Mouse (Mus musculus) kidney, adult 2 months (tissue): ENCODE measurements at regions not wholly inside any gene's neighbourhood (a gene's known extent, or its start where the extent isn't known, plus 50 kb on each side); places are given as distances from the start of the nearest gene placed in this dataset.
"Not testable (repeated sequence)": the region's sequence is repeated elsewhere in the genome, so short reads cannot be mapped to it uniquely, and the experiment has no call there.

Experiments
- DNase-seq: peaks from one replicate; pipeline ENCODE4 v3.0.0; 2021
- H3K27ac ChIP-seq: fragments of 200-500 bp; 2 replicates; pipeline ENCODE4 v1.5.1; 2012; ENCODE audit warnings: low read depth, low read length, control low read depth, inconsistent platforms; ENCODE audit not compliant: insufficient read depth
- H3K27me3 ChIP-seq: fragments of 200-500 bp; replicated peaks from 2 replicates; pipeline ENCODE4 v1.6.1; 2012; ENCODE audit warnings: mild to moderate bottlenecking, moderate library complexity, low read length, inconsistent platforms; ENCODE audit not compliant: control insufficient read depth, insufficient read depth
- H3K36me3 ChIP-seq: fragments of 200-500 bp; 2 replicates; pipeline ENCODE4 v1.6.1; 2012; ENCODE audit warnings: mild to moderate bottlenecking, moderate library complexity, low read length, inconsistent platforms; ENCODE audit not compliant: control insufficient read depth, insufficient read depth
- H3K4me1 ChIP-seq: fragments of 200-500 bp; 2 replicates; pipeline ENCODE4 v1.6.1; 2011; ENCODE audit warnings: low read length; ENCODE audit not compliant: control insufficient read depth, insufficient read depth
- H3K4me3 ChIP-seq: fragments of 200-500 bp; 2 replicates; pipeline ENCODE4 v1.5.1; 2011; ENCODE audit warnings: mild to moderate bottlenecking, low read depth, low read length, control low read depth; ENCODE audit not compliant: insufficient read depth
- CTCF ChIP-seq: fragments of 200-500 bp; conservative IDR thresholded peaks from 2 replicates; pipeline ENCODE4 v1.5.1; 2011; ENCODE audit warnings: low read depth, mild to moderate bottlenecking, control low read depth, low read length, moderate library complexity, mixed read lengths; ENCODE audit not compliant: insufficient read depth, insufficient read length
- POLR2A ChIP-seq: fragments of 200-500 bp; IDR thresholded peaks from one replicate; pipeline ENCODE4 v1.6.1; 2011; ENCODE audit warnings: low read depth, low read length, control low read depth
- WGBS: fragments of 180-500 bp; shearing (Covaris S2); methylation state at CpG from one replicate; pipeline ENCODE4 v1.1.7; 2018; 5-methylcytosine and 5-hydroxymethylcytosine counted together

DNA sequence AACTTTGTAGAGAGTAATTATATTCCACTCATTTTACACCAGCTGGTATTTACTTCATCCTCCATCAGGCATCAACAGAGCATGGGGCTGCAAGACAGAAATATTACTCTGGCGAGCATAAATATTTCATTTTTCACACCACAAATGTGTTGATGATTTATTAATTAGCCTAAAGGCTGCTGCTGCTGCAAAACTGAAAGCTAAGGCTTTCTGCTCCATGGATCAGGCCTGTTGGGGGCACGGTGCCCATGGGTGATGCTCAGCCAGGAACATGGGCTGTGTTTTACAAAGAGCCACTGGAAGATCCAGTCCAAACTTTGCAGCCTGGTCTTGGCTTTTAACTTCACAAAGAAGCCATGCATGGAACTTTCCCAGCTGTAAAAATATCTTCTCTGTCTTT, 167.4 kb downstream of the 4930474N05Rik start:
- WGBS = 52% methylated on average over 2 of the region's 2 CpGs
- no peaks in the 10 kb centered on the region for H3K4me1 ChIP-seq
- TF ChIP-seq CTCF (no peak), POLR2A (no peak)

DNA sequence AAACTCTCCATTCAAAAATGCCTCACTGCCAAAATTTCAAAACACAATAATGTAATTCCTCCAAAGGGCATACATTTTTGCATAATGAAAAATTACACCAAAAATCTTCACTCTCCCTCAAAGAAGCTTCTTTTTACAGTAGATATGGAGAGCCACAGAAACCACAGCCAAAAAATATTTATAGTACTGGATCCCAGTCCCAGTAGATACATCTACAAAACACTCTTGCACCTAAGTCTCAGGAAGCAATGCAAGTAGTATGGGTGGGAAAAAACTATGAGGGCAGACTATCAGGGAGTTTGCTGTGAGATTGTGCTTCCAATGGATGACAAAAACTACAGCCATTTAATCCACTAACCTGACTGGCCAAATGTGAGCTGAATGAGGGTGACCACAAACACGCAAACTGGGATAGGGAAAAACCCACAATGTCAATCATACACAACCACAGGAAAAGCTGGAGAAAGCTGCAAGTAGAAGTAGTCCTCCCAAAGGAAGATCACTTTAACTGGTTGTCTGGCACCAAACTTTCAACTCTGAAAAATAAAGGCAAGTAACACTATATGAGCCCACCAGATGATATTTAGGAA, 189.2 kb downstream of the 4930474N05Rik start:
- Histone ChIP-seq H3K4me1 (no peaks in the 10 kb centered on the region), H3K27ac (no peak overlapping the region), H3K27me3 (no peaks in the 10 kb centered on the region), H3K36me3 (no peaks in the 10 kb centered on the region), H3K4me3 (no peak overlapping the region)
- DNase-seq = no peak
- no peak for TF ChIP-seq CTCF
- 55% methylated on average over 1 of the region's 1 CpGs for whole genome bisulfite sequencing

More for the DNA sequence above, 167.4 kb downstream of the 4930474N05Rik start:
- H3K36me3 ChIP-seq = no peaks in the 10 kb centered on the region
- H3K27ac ChIP-seq = no peak overlapping the region
- no peak overlapping the region for H3K4me3 ChIP-seq
- H3K27me3 ChIP-seq = no peaks in the 10 kb centered on the region
- no peak for DNase-seq

DNA sequence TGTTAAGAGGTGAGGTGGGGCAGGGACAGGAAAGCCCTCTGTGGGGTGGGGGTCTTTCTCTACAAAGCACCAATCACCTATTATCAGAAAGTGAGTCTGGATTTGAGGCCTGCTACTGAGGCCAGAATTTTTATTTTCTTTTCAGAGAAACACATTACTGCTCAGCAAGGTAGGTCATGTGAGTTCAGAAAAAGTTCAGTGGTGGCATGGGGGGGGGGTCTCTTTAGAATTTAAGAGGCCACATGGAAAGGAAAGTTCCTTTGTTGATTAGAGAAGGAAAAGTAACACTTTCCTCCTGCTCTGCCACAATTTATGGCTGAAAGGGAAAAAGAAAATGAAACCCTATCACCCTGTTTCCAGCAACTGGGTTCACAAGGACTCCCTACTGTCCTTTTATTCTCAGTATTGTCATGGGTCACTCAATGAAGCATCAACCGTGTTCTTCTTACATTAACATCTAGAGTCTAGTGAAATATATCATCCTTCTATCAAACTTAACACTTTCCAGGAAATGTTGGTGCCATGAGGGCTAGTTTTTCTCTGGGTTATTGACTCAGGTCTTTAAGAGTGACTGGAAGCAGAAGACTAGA, 194.1 kb downstream of the 4930474N05Rik start:
- Histone ChIP-seq H3K27me3 (no peaks in the 10 kb centered on the region), H3K4me3 (no peak overlapping the region), H3K36me3 (no peaks in the 10 kb centered on the region), H3K4me1 (no peaks in the 10 kb centered on the region), H3K27ac (no peak overlapping the region)
- TF ChIP-seq POLR2A = no peak
- TF ChIP-seq CTCF = no peak
- WGBS = 21% methylated on average over 1 of the region's 1 CpGs
- no peak for DNase-seq

DNA sequence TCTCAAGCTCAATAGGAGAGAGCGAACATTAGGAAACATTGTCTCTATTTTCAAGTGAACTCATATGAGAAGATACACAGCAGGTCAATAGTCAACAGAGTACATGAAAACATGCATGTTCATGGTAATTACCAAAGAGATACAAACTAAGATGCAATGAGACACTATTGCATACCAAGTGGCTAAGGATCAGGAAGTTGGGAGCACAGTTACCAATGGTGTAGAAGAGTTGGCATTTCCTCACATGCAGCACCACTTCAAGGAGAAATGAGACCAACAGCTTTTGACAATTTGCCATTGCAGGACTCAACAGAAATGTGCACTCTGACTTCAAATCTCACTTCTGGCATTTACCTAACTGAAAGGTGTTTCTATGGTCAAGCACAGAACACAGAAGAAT, 215.6 kb downstream of the 4930474N05Rik start:
- no peak for DNase-seq
- Histone ChIP-seq H3K27me3 (no peaks in the 10 kb centered on the region), H3K27ac (no peak overlapping the region), H3K36me3 (no peaks in the 10 kb centered on the region), H3K4me3 (no peak overlapping the region), H3K4me1 (no peaks in the 10 kb centered on the region)
- WGBS = 95% methylated on average over 1 of the region's 1 CpGs
- no peak for TF ChIP-seq CTCF
- no peak for TF ChIP-seq POLR2A

DNA sequence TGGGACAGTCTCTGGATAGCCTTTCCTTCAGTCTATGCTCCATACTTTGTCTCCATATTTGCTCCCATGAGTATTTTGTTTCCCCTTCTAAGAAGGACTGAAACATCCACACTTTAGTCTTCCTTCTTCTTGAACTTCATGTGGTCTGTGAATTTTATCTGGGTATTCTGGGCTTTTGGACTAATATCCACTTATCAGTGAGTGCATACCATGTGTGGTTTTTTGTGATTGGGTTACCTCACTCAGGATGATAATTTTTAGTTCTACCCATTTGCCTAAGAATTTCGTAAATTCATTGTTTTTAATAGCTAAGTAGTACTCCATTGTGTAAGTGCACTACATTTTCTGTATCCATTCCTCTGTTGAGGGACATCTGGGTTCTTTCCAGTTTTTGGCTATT, 220.0 kb downstream of the 4930474N05Rik start:
- H3K27me3 ChIP-seq, H3K36me3 ChIP-seq, H3K4me3 ChIP-seq, DNase-seq, H3K4me1 ChIP-seq, H3K27ac ChIP-seq: not testable (repeated sequence)
- 67% methylated on average over 1 of the region's 1 CpGs for WGBS

DNA sequence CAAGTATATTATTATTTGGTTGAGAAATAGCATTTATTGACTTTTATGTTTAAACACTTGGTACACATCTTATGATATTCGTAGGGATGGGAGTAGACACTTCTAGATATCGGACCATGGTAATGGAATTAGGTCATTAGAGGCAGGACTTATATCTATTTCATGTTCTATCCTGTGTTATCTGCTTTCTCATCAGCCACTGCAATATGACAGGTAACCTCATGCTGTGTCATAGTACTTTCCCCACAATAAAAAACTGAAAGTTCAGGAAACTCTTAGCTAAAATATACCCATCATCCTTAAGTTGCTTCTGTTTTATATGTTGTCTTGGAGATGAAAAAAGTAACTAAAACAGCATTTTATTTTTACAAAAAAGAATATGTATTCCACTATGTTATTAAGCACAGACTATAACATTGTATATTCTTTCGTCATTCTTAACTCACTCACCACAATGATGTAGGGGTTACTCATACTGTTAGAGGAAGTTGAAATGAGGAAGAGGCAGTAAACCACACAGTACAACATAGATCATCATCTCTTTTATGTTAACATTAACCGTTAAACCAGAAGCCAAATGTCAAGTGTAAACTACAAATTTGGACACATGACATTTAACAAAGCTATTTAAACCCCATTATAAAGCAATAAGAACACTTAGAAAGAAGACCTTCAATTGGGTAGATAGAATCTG, 221.8 kb downstream of the 4930474N05Rik start:
- Histone ChIP-seq H3K4me1 (no peaks in the 10 kb centered on the region), H3K27me3 (no peaks in the 10 kb centered on the region), H3K4me3 (no peak overlapping the region), H3K27ac (no peak overlapping the region), H3K36me3 (no peaks in the 10 kb centered on the region)
- 73% methylated on average over 4 of the region's 4 CpGs for WGBS
- peak; percentile 6 for DNase-seq
- TF ChIP-seq POLR2A (no peak), CTCF (no peak)

DNA sequence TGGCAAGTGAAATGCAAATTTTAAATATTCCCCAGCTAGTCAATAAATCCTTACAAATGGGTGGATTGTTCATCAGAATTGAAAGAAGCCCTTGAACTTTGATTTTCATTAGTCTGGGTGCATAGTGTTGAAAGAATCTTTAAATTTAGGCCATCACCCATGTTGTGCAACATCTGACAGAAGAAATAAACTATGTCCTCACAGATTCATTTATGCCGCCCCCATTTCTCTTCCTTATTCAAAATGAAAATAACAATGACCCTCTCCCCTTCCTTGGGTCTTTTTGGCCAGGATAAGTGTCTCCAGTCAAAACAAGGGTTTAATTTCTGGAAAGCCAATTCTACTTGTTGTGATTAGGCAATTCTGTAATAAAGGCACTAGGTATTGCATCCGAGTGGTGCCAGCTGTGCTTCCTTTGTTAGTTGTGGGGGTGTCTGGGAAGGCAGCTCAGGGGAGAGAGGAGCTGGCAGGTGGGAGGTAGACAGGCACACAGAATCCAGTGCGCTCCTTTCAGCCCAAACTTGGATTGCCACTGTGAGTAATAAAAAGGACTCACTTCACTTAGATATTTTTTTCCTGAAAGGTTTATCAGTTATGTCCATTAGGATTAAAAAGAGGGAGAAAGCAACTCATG, 233.7 kb downstream of the 4930474N05Rik start:
- no peak for DNase-seq
- Histone ChIP-seq H3K4me3 (no peak overlapping the region), H3K36me3 (no peaks in the 10 kb centered on the region), H3K27ac (no peak overlapping the region), H3K4me1 (no peaks in the 10 kb centered on the region), H3K27me3 (no peaks in the 10 kb centered on the region)
- 57% methylated on average over 3 of the region's 3 CpGs for WGBS
- TF ChIP-seq CTCF (no peak), POLR2A (no peak)
